Mouse (Mus musculus): Measurements from ENCODE around the gene Gpr62. TPM values are rescaled to one million over a fixed set of nuclear protein-coding genes. Genes with fewer than 3 reads are reported as not detected.

The Gpr62 gene
- polyA plus RNA-seq, 1 experiment, result not detected

DNA sequence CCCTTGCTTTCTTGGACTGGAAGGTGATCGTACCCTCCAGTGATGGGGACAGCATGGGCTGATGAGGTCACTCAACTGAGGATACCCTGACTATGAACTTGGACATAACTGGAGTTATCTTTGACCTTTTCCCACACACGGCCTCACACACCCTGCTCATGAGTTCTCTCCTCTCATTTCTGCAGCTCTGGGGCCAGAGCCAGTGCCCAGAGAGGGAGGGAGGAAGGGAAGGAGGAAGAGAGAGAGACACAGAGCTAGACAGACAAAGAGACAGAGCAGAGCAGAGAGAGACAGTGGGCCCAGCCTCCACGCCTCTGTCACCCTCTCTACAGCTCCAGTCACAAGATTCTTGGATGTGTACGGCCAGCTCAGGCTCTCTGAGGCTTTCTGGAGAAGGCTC is 6.6 kb upstream of the Gpr62 start:
- H3K4me1 ChIP-seq (ENCODE audit: control insufficient read depth, insufficient read depth, low read length), result no peaks in the 10 kb centered on the region
- no peak overlapping the region for H3K27ac ChIP-seq (ENCODE audit: control insufficient read depth, insufficient read depth, low read depth, low read length, poor library complexity)
- TF ChIP-seq CTCF (IDR thresholded peaks at IDR 0.05; ENCODE audit: control insufficient read depth, insufficient read depth, low read length) (no peak), POLR2A (IDR thresholded peaks at IDR 0.05; ENCODE audit: borderline replicate concordance, control insufficient read depth, low read depth, low read length) (no peak)
- no peak overlapping the region for H3K4me3 ChIP-seq (replicated peaks; ENCODE audit: control insufficient read depth, low read depth, low read length)
- WGBS, result 78% methylated on average over 4 of the region's 4 CpGs

DNA sequence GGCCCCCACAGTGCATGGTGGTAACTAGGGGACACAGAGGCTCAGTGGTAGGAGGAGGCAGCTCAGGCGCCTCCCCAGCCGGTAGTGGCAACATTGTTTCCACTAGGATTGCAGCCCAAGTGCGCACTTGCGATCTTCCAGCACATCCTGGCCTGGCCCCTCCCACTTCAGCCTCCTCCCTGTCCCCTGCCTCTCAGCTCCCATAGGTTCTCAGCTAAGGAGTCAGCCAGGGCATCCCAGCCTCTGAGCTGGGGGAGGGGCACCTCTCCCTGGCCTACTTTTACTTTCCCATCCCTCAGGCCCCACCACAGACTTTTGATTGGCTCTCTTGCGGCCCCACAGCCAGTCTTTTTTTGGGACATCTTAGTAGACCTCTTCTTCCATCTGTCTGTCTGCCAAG is 6.2 kb upstream of the Gpr62 start:
- Histone ChIP-seq H3K4me1 (ENCODE audit: control insufficient read depth, insufficient read depth, low read length) (no peaks in the 10 kb centered on the region), H3K27ac (ENCODE audit: control insufficient read depth, insufficient read depth, low read depth, low read length, poor library complexity) (no peak overlapping the region), H3K4me3 (replicated peaks; ENCODE audit: control insufficient read depth, low read depth, low read length) (no peak overlapping the region)
- TF ChIP-seq POLR2A (IDR thresholded peaks at IDR 0.05; ENCODE audit: borderline replicate concordance, control insufficient read depth, low read depth, low read length) (no peak), CTCF (IDR thresholded peaks at IDR 0.05; ENCODE audit: control insufficient read depth, insufficient read depth, low read length) (no peak)
- whole genome bisulfite sequencing, result 82% methylated on average over 5 of the region's 5 CpGs

DNA sequence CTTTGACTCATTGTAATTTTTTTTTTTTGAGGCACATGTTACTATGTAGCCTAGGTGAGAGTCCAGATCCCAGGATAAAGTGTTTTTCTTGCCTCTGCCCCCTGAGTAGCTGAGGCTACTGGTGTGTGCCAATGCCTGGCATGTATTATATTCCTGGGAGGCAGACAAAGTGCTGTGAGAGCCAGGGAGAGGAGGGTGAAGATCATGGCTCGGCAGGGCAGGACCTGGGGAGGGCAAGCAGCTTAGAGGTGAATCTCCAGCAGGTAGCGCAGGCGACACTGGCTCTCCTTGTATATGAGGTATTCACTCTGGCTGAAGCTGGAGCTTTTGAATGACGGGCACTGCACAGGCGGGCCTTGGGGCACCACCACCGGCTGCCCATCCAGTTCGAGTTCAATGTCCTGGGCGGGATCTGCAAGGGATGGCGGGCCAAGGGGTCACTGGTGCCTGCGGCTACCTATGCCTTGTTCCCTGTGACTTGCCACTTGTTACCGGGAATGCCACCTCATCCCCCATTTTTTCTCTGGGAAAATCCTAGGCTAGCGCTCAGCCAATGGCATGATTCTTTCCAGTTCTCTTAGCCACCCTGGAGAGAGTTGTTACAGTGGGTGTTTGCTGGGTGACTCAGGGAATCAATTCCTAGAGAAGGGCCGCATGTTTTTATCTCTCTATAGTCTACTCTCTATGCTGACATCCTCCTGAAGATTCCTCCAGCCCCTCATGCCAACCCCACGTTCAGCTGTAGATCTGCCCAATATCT is 5.4 kb upstream of the Gpr62 start:
- TF ChIP-seq CTCF (IDR thresholded peaks at IDR 0.05; ENCODE audit: control insufficient read depth, insufficient read depth, low read length) (no peak), POLR2A (IDR thresholded peaks at IDR 0.05; ENCODE audit: borderline replicate concordance, control insufficient read depth, low read depth, low read length) (no peak)
- Histone ChIP-seq H3K4me3 (replicated peaks; ENCODE audit: control insufficient read depth, low read depth, low read length) (no peak overlapping the region), H3K27ac (ENCODE audit: control insufficient read depth, insufficient read depth, low read depth, low read length, poor library complexity) (no peak overlapping the region), H3K4me1 (ENCODE audit: control insufficient read depth, insufficient read depth, low read length) (no peaks in the 10 kb centered on the region)
- WGBS, result 84% methylated on average over 14 of the region's 14 CpGs

DNA sequence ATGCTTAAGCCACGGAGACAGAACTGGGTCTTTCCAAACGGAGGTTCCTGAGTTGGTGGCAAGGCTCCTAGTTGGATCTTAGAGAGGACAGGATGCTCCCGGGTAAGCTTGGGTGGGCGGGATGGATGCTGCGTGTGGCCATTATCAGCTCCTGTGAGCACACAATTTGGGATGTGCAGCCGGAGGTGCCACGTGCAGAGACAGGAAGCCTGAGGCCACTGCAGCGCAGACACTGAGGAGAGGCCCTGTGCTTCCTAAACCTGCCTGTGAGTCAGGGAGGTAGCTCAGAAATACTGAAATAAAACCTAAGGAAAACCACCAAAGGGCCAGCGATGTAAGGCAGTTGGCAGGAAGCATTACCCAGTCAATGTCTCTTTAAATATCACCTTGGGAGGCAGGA is 4.0 kb upstream of the Gpr62 start:
- 30% methylated on average over 9 of the region's 9 CpGs for WGBS
- no peaks in the 10 kb centered on the region for H3K4me1 ChIP-seq (ENCODE audit: control insufficient read depth, insufficient read depth, low read length)
- no peak overlapping the region for H3K4me3 ChIP-seq (replicated peaks; ENCODE audit: control insufficient read depth, low read depth, low read length)
- no peak for TF ChIP-seq CTCF (IDR thresholded peaks at IDR 0.05; ENCODE audit: control insufficient read depth, insufficient read depth, low read length)
- TF ChIP-seq POLR2A (IDR thresholded peaks at IDR 0.05; ENCODE audit: borderline replicate concordance, control insufficient read depth, low read depth, low read length), result no peak
- H3K27ac ChIP-seq (ENCODE audit: control insufficient read depth, insufficient read depth, low read depth, low read length, poor library complexity), result no peak overlapping the region

DNA sequence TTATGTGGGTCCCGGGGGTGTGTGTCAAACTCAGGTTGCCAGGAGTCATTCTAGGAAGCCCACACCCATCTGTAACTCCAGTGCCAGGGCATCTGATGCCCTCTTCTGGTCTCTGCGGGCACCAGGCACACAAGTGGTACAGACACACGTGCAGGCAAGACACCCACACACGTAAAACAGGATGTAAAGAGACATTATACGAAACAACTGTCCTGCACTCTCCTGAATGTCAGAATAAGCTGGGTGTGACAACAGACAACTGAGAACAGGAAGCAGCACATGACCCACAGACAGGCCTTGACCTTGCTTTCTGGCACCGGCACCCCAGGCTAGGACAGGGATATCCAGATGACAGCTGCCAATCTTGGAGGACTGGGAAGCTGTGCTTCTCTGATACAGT is 3.6 kb upstream of the Gpr62 start:
- Histone ChIP-seq H3K27ac (ENCODE audit: control insufficient read depth, insufficient read depth, low read depth, low read length, poor library complexity) (no peak overlapping the region), H3K4me3 (replicated peaks; ENCODE audit: control insufficient read depth, low read depth, low read length) (no peak overlapping the region), H3K4me1 (ENCODE audit: control insufficient read depth, insufficient read depth, low read length) (no peaks in the 10 kb centered on the region)
- TF ChIP-seq CTCF (IDR thresholded peaks at IDR 0.05; ENCODE audit: control insufficient read depth, insufficient read depth, low read length), result no peak
- WGBS, result 34% methylated on average over 6 of the region's 6 CpGs

DNA sequence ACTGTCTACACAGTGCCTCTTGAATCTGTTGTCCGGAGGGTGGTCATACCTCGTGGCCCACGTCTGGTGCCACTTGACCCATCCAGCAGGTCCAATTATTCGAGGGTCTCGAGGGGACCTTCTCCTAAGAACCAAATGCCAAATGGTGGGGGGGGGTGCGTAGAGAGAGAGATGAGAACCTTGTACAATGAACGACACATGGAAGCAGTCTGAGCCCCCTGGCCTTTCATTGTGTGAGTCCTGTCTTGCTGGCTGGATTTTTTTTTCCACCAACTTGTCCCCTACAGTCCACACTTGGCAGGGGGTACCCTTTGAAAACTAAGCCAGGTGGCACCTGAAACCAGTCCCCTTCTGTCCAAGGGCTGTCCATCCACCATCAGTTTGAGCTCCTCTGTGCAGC is 2.0 kb upstream of the Gpr62 start:
- no peak for TF ChIP-seq POLR2A (IDR thresholded peaks at IDR 0.05; ENCODE audit: borderline replicate concordance, control insufficient read depth, low read depth, low read length)
- TF ChIP-seq CTCF (IDR thresholded peaks at IDR 0.05; ENCODE audit: control insufficient read depth, insufficient read depth, low read length), result no peak
- H3K4me3 ChIP-seq (replicated peaks; ENCODE audit: control insufficient read depth, low read depth, low read length), result no peak overlapping the region
- H3K27ac ChIP-seq (ENCODE audit: control insufficient read depth, insufficient read depth, low read depth, low read length, poor library complexity), result no peak overlapping the region
- 80% methylated on average over 7 of the region's 7 CpGs for WGBS
- H3K4me1 ChIP-seq (ENCODE audit: control insufficient read depth, insufficient read depth, low read length), result no peaks in the 10 kb centered on the region

DNA sequence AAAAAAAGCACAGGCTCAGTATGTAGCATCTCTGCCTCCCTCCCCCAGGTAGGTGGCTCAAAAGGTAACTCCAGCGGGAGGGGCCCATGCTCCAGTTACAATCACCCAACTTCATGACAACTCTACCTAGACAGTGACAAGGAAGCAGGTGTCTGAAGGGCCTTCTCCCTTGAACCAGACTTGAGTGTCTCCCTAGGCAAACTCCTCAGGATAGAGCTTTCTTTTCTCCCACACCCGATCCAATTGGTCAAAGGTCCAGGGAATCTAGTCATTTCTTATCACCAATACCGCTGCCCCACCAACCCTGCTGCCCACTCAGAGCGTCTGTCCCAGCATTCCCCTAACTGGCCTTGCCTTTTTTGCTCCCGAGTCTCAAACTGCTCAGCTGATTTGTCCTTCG is 983 bp upstream of the Gpr62 start:
- Histone ChIP-seq H3K27ac (ENCODE audit: control insufficient read depth, insufficient read depth, low read depth, low read length, poor library complexity) (no peak overlapping the region), H3K4me1 (ENCODE audit: control insufficient read depth, insufficient read depth, low read length) (no peaks in the 10 kb centered on the region), H3K4me3 (replicated peaks; ENCODE audit: control insufficient read depth, low read depth, low read length) (no peak overlapping the region)
- 77% methylated on average over 6 of the region's 6 CpGs for WGBS
- TF ChIP-seq CTCF (IDR thresholded peaks at IDR 0.05; ENCODE audit: control insufficient read depth, insufficient read depth, low read length) (no peak), POLR2A (IDR thresholded peaks at IDR 0.05; ENCODE audit: borderline replicate concordance, control insufficient read depth, low read depth, low read length) (no peak)

DNA sequence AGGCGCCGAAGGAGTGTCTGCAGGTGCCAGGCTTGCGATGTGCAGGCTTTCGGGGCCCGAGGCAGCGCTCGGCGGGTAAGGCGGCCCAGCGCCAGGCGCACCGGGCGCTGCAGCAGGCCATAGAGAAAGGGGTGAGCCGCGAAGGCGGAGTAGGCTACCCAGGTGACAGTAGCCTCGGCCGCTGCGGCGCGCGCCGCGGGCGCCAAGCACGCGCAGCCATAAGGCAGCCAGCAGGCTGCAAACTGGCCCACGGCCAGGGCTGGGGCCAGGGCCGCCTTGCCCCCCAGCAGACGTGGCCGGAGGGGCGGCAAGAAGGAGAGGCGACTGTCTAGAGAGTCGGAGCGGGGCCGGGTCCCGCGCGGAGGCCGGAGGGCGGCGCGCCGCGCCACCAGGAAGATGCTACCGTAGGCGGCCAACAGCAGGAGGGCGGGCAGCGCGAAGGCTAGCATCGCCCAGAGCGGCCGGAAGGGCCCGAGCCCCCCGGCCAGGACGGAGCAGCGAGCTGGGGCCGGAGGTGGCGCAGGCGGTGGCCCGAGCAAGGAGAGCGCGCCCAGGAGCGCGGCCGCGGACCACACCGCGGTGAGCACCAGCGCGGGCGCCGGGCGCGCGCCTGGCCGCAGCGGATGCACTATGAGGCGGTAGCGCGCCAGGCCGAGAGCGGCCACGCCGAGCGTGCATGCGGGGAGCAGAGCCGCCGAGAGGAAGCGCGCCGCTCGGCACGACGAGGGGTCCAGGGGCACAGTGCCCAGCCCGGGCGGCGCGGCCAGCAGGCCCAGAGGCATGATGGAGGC is 792 bp downstream of the Gpr62 start:
- no peak overlapping the region for H3K4me3 ChIP-seq (replicated peaks; ENCODE audit: control insufficient read depth, low read depth, low read length)
- no peak overlapping the region for H3K27ac ChIP-seq (ENCODE audit: control insufficient read depth, insufficient read depth, low read depth, low read length, poor library complexity)
- TF ChIP-seq POLR2A (IDR thresholded peaks at IDR 0.05; ENCODE audit: borderline replicate concordance, control insufficient read depth, low read depth, low read length) (no peak), CTCF (IDR thresholded peaks at IDR 0.05; ENCODE audit: control insufficient read depth, insufficient read depth, low read length) (no peak)
- no peaks in the 10 kb centered on the region for H3K4me1 ChIP-seq (ENCODE audit: control insufficient read depth, insufficient read depth, low read length)
- 2% methylated on average over 99 of the region's 99 CpGs for WGBS
